Mouse (Mus musculus): ENCODE results near the gene B4galnt1.
"Not testable (repeated sequence)": the region's sequence is repeated elsewhere in the genome, so short reads cannot be mapped to it uniquely, and the experiment has no call there.

The B4galnt1 gene

DNA sequence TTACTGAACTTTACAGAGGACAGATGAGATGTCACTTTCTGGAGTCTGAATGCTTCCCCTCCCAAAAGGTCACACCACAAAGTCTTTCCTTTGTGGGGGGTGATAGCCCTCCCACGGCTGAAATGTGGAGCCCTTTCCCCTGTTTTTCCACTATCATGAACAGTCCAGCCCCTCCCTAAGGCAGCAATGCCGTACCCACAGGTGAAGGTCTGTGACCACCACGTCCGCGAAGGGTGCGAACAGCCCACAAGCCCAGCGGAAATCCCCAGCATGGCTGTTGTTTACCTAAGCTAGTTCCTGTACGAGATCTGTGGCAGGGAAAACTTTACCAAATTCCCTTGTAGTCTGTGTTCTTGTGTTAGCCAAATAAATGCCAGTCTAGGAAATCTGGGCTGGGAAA, 23.5 kb upstream of the B4galnt1 start:
- DNase-seq (ENCODE audit: low read depth, low spot score), result no peak

DNA sequence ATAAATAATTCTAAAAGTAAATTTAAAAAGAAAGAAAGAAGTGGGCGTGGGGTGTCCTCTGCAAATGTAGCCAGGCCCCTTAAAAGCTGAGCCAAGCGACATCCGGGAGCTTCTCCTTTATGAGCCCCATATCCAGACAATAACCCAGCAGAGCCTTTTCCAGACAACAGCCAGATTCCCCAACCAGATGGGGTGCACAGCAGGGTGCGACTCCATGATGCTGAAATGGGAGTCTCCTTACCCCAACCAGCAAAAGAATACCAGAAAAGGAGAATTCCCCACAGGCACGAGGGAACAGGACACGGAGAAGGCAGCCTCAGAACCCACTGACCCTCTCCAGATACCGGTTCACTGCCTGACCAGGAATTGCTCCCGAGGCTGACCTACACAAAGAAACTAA, 21.8 kb upstream of the B4galnt1 start:
- no peak for DNase-seq (ENCODE audit: low read depth, low spot score)

DNA sequence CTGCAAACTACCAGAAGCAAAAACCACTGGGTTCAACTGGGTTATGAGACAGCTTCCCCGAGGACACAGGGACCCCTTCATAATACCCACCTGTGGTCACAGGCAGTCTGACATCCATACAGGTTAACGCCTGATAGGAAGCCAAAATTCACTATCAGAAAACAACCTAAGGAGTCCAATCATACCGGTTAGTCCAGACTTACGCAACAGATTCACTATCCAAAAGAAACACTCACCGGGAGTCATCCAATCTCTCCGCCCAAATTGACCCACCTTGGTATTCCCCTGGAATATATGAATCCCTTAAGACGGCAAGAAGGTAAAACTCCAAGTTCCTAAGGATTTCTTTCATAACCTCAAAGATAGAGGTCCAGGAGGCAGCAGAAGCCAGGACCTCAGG, 20.5 kb upstream of the B4galnt1 start:
- DNase-seq (ENCODE audit: low read depth, low spot score), result no peak

- no peak for DNase-seq (ENCODE audit: low read depth, low spot score)
These were observed 19.7 kb upstream of the B4galnt1 start for GRCm38 (mm10) chr10:127145303-127145702.

- DNase-seq (ENCODE audit: low read depth, low spot score), result no peak
These were observed 17.9 kb upstream of the B4galnt1 start for GRCm38 (mm10) chr10:127147135-127147534.

- DNase-seq (ENCODE audit: low read depth, low spot score), result no peak
These were observed 14.6 kb upstream of the B4galnt1 start for GRCm38 (mm10) chr10:127150471-127150872.

GRCm38 (mm10) chr10:127151233-127151632, 13.8 kb upstream of the B4galnt1 start:
- DNase-seq (ENCODE audit: low read depth, low spot score), result not testable (repeated sequence)

- not testable (repeated sequence) for DNase-seq (ENCODE audit: low read depth, low spot score)
These were observed 12.5 kb upstream of the B4galnt1 start for GRCm38 (mm10) chr10:127152556-127152955.

GRCm38 (mm10) chr10:127153323-127153722, 11.7 kb upstream of the B4galnt1 start:
- no peak for DNase-seq (ENCODE audit: low read depth, low spot score)

DNA sequence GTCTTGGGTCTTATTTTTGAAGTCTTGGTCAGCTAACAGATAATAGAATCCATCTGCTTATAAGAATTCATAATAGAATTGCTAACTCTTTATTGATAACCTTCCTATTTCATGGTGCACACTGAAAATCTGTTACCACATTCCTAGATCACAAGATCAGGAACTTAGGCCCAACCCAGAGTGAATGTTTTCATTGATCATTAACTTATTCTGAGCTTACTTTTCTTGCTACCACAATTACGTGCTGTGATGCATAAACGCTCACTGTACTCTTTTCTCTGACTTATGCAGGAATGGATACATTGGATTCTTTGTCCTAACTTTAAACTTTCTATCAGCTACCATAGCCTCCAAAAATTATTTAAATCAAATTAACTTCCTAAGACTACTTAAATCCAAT, 10.8 kb upstream of the B4galnt1 start:
- no peak for DNase-seq (ENCODE audit: low read depth, low spot score)

GRCm38 (mm10) chr10:127154652-127155051, 10.4 kb upstream of the B4galnt1 start:
- no peak for DNase-seq (ENCODE audit: low read depth, low spot score)

GRCm38 (mm10) chr10:127156089-127156488, 8.9 kb upstream of the B4galnt1 start:
- no peak for DNase-seq (ENCODE audit: low read depth, low spot score)

DNA sequence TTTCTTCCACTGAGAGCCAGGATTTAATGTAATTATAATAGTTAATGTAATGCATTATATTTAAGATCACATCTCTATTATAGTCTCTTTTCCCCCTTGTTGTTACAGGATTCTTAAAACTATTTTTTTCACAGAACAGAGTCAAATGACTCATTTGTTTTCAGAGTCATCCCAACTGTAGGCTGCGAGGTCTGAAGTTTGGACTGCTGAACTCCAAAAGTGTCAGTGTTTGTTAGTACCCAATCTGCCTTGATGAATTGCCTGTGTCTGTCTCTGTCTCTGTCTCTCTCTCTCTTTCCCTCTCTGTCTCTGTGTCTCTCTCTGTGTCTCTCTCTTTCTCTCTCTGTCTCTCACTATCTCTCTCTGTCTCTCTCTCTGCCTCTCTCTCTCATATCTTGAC, 8.5 kb upstream of the B4galnt1 start:
- DNase-seq (ENCODE audit: low read depth, low spot score), result no peak

DNA sequence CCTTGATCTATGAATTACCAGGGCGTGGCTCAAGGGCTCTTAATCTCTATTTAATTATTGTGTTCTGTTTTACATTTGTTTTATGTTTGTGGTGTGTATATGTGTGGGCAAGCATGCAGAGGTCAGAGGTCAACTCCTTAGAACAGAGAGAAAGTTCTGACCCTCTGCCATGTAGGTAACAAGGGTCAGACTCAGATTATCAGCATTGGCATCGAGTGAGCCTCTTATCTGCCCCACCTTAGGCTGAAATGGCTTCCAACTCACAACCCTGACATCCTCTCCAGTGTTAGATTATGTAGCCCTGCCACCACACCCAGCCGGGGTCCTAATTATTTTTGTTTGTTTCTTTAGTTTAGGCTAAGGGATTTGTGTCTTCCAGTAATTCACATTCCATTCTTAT, 6.6 kb upstream of the B4galnt1 start:
- DNase-seq (ENCODE audit: low read depth, low spot score), result no peak

DNA sequence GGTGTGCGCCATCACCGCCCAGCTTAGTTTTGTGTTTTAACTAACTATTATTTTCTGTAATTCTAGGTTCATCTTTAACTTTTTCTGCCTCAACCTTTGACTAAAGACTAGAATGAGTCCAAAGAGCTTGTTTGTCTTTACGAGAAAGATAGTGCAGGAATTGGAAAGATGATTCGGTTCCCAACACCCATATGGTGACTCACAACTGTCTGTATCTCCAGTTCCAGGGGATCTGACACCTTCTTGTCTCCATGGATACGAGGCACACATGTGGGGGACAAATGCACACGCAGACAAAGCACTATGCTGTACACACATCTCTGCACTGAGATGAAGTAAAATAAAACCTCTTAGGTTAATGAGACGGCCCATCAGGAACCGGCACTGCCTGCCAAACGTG, 4.9 kb upstream of the B4galnt1 start:
- no peak for DNase-seq (ENCODE audit: low read depth, low spot score)

- DNase-seq (ENCODE audit: low read depth, low spot score), result no peak
These were observed 4.3 kb upstream of the B4galnt1 start for GRCm38 (mm10) chr10:127160728-127161127.

GRCm38 (mm10) chr10:127162771-127163261, 2.2 kb upstream of the B4galnt1 start:
- not testable (repeated sequence) for DNase-seq (ENCODE audit: low read depth, low spot score)

GRCm38 (mm10) chr10:127164190-127164589, 835 bp upstream of the B4galnt1 start:
- DNase-seq (ENCODE audit: low read depth, low spot score), result no peak

DNA sequence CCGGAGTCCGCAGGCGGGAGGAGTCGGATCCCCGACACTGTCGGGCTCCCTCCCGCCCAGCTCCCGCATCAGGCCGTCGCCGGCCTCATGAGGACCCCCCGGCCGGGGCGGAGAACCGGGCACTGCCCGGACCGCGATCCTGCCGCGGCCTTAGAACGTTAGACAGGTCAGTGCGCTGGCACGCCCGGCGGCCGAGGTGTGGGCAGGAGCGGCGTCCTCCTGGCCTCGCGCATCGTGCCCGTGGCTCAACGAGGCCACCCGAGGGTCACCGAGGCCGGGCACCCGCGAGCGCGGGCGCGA, 279 bp downstream of the B4galnt1 start:
- DNase-seq (ENCODE audit: low read depth, low spot score), result no peak

DNA sequence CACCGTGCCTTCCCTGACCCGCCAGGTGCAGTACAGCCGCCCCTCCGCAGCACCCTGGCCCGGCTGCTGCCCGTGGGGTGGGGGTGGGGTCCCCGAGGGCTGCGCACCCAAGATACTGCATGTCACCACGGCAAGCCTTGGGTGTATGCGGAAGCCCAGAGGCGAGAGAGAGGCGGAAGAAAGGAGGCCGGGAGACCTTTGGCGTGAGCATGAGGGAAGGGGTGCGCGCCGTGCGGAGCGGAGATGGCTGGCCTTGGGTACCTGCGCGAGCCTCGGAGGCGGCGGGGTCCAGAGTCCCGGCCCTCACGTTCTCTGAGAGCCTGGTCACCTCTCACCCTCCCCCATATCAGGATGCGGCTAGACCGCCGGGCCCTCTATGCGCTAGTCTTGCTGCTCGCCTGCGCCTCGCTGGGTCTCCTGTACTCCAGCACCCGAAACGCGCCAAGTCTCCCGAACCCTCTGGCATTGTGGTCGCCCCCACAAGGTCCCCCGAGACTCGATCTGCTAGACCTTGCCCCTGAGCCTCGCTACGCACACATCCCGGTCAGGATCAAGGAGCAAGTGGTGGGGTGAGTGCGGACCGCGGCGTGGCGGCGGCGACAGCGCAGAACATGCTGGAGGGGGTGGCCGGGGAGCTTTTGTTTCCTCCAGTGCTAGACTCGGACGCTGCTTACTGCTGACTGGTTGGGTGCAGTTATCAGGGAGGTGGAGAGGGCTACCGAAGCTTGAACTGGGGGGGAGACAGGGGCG, 804 bp downstream of the B4galnt1 start:
- no peak for DNase-seq (ENCODE audit: low read depth, low spot score)

- DNase-seq (ENCODE audit: low read depth, low spot score), result no peak
These were observed 1.3 kb downstream of the B4galnt1 start for GRCm38 (mm10) chr10:127166404-127166715.

- DNase-seq (ENCODE audit: low read depth, low spot score), result no peak
These were observed 2.0 kb downstream of the B4galnt1 start for GRCm38 (mm10) chr10:127166771-127167613.

- no peak for DNase-seq (ENCODE audit: low read depth, low spot score)
These were observed 2.7 kb downstream of the B4galnt1 start for GRCm38 (mm10) chr10:127167614-127168192.
